Mouse (Mus musculus) liver, embryonic 16.5 days (tissue): ENCODE measurements around the gene Rpp25. TPM values are rescaled to one million over a fixed set of nuclear protein-coding genes. Genes with fewer than 3 reads are reported as not detected.

Experiments used
- ATAC-seq: fragments of 200-750 bp; cut with Nextera tagmentation; 2 replicates; pipeline ENCODE4 v1.8.0; 2017; ENCODE audit warnings: low read depth, mild to moderate bottlenecking, moderate number of reproducible peaks, moderate library complexity
- H3K27ac ChIP-seq: fragments of 300-500 bp; sonication (generic); 2 replicates; pipeline ENCODE4 v1.5.1; 2014; ENCODE audit warnings: mild to moderate bottlenecking, low read length
- H3K27me3 ChIP-seq: fragments of 300-500 bp; sonication (generic); 2 replicates; pipeline ENCODE4 v1.6.1; 2014; ENCODE audit warnings: low read depth, low read length, mixed read lengths; ENCODE audit not compliant: control insufficient read depth, insufficient read depth
- H3K36me3 ChIP-seq: fragments of 300-500 bp; sonication (generic); 2 replicates; pipeline ENCODE4 v1.6.1; 2014; ENCODE audit warnings: mild to moderate bottlenecking; ENCODE audit not compliant: control insufficient read depth, insufficient read depth
- H3K4me1 ChIP-seq: fragments of 300-500 bp; sonication (generic); 2 replicates; pipeline ENCODE4 v1.6.1; 2014; ENCODE audit warnings: low read depth, low read length, mixed read lengths; ENCODE audit not compliant: control insufficient read depth
- H3K4me2 ChIP-seq: fragments of 300-500 bp; sonication (generic); 2 replicates; pipeline ENCODE4 v1.6.1; 2014; ENCODE audit warnings: low read depth, low read length, mixed read lengths
- H3K4me3 ChIP-seq: fragments of 300-500 bp; sonication (generic); 2 replicates; pipeline ENCODE4 v1.5.1; 2014; ENCODE audit warnings: low read depth, mild to moderate bottlenecking, low read length
- H3K9ac ChIP-seq: fragments of 300-500 bp; sonication (generic); 2 replicates; pipeline ENCODE4 v1.6.1; 2014; ENCODE audit warnings: low read depth, low read length
- H3K9me3 ChIP-seq: fragments of 300-500 bp; sonication (generic); replicated peaks from 2 replicates; pipeline ENCODE4 v1.6.1; 2016; ENCODE audit warnings: low read length; ENCODE audit not compliant: control insufficient read depth
- WGBS: fragments of 180-500 bp; shearing (Covaris S2); extraction: QIAGEN DNeasy Blood & Tissue Kit; methylation state at CpG from one replicate; pipeline ENCODE4 v1.1.7; 2014; ENCODE audit not compliant: insufficient replicate concordance; 5-methylcytosine and 5-hydroxymethylcytosine counted together
- polyA plus RNA-seq: library from polyadenylated mRNA; unstranded; fragments of >200 nt; fragmentation: Nextera tagmentation; extraction: Ambion mirVana; gene quantifications from 2 replicates; pipeline ENCODE4 v1.2.1, GENCODE M21; 2015

Gene Rpp25
- polyA plus RNA-seq, 1 experiment from 2014 or later: 0.57 TPM

DNA sequence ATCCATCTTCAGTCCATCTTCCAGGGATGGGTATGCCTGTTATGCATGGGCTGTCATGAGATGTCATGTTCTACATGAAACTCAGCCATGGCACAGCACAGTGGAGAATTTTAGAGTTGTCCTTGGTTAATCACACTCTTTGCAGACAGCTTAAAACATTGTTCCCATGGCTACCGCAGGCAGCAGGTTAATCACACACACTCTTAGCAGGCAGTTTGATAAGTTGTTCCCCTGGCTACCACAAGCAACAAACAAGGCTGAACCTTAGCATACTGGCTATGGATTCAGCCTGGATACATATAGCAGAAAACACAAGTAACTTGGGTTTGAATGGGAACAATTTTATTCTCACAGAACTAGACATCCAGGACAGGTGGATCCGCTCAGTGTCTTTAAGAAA is 10.3 kb upstream of the Rpp25 start:
- no peaks in the 10 kb centered on the region; the same call in 1 of the 2 replicates for H3K27me3 ChIP-seq
- 65% methylated on average over 2 of the region's 2 CpGs for whole genome bisulfite sequencing
- ATAC-seq: no peak

DNA sequence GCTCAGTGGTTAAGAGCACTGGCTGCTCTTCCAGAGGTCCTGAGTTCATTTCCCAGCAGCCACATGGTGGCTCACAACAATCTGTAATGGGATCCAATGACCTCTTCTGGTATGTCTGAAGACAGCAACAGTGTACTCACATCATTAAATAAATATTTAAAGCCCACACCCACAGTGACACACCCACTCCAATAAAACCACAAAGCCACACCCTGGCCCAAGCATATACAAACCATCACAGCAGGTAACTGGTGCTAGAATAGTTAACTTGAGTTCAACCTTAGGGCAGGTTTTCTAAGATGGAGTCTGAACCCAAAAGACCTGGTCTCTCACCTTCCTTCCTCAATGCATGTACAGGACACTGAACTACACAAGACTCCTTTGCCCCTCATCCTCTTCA is 8.9 kb upstream of the Rpp25 start:
- no peak overlapping the region for H3K4me2 ChIP-seq
- peaks cover 7% of the 10 kb centered on the region for H3K27me3 ChIP-seq
- H3K36me3 ChIP-seq: no peaks in the 10 kb centered on the region
- ATAC-seq: no peak
- no peak overlapping the region for H3K4me3 ChIP-seq
- H3K9ac ChIP-seq: no peak overlapping the region
- no peaks in the 10 kb centered on the region for H3K4me1 ChIP-seq
- no peak overlapping the region for H3K27ac ChIP-seq
- no peaks in the 10 kb centered on the region; the same call in 1 of the 2 replicates for H3K9me3 ChIP-seq

More for the DNA sequence above, 10.3 kb upstream of the Rpp25 start:
- Histone ChIP-seq H3K27ac (no peak overlapping the region), H3K4me3 (no peak overlapping the region), H3K4me2 (no peak overlapping the region), H3K9me3 (no peaks in the 10 kb centered on the region; the same call in 1 of the 2 replicates), H3K36me3 (no peaks in the 10 kb centered on the region), H3K4me1 (no peaks in the 10 kb centered on the region), H3K9ac (no peak overlapping the region)

DNA sequence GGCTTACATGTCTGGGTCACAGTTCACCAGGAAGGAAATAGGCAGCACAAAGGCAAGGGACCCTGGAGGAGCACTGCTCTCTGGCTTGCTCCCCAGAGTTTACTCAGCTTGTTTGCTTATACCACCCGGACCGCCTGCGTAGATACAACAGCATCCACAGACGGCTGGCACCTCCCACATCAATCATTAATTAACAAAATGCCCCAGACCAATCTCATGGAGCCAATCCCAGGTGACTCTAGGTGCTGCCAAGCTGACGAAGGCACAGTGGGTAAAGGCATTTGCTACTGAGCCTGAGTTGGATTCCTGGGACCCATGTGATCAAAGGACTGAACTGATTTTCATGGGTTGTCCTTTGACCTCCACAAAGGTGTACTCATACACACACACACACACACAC is 6.6 kb upstream of the Rpp25 start:
- Histone ChIP-seq H3K36me3 (no peaks in the 10 kb centered on the region), H3K27ac (no peak overlapping the region), H3K4me1 (no peaks in the 10 kb centered on the region), H3K4me2 (no peak overlapping the region), H3K9ac (no peak overlapping the region), H3K27me3 (peaks cover 30% of the 10 kb centered on the region), H3K9me3 (no peaks in the 10 kb centered on the region), H3K4me3 (no peak overlapping the region)
- no peak for ATAC-seq
- 53% methylated on average over 5 of the region's 5 CpGs for WGBS

DNA sequence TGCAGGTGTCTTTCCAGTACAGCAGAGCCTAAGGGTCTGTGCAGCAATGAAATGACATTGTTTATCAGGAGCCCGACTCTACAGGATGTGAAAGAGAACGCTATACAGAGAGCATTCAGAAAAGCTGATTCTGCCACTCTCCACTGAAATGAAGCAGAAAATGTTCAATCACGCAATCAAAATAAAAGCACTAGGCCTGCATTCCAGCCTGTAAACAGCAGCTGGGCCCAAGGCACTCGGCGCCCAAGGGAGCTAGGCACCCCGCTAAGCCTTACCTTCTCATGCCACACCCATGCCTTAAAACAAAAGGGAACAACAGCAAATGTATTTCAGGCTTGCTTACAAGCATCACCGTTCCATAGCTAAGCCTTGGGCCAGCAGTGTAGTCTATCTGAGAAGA is 5.3 kb upstream of the Rpp25 start:
- no peak for ATAC-seq
- Histone ChIP-seq H3K9me3 (no peaks in the 10 kb centered on the region), H3K36me3 (no peaks in the 10 kb centered on the region), H3K4me2 (no peak overlapping the region), H3K27ac (no peak overlapping the region), H3K9ac (no peak overlapping the region), H3K4me1 (no peaks in the 10 kb centered on the region; the same call in 1 of the 2 replicates), H3K27me3 (peaks cover 42% of the 10 kb centered on the region), H3K4me3 (no peak overlapping the region)
- 44% methylated on average over 7 of the region's 7 CpGs for WGBS

DNA sequence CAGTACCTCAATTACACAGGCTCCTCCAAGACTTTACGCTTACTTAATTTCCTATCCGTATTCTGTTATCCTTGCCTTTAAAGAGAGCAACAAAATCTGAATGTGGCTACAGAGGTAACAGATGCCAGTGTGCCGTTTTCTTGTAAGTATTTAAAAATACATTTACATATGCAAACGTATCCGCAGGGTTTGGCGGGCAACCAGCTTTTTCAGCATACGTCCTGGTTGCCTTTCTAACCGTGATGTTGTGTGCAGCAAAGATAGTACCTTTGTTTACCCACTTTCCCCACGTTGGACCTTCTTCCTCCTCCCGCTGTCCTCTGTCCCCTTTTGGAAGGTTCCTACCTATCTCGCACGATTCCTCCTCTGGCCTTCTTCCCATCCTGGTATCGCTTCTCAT is 2.4 kb upstream of the Rpp25 start:
- no peak overlapping the region for H3K4me3 ChIP-seq
- H3K4me1 ChIP-seq: peaks cover 26% of the 10 kb centered on the region
- 15% methylated on average over 13 of the region's 13 CpGs for WGBS
- no peaks in the 10 kb centered on the region for H3K9me3 ChIP-seq
- H3K27me3 ChIP-seq: peaks cover 72% of the 10 kb centered on the region
- H3K27ac ChIP-seq: no peak overlapping the region
- H3K36me3 ChIP-seq: no peaks in the 10 kb centered on the region
- ATAC-seq: no peak
- no peak overlapping the region for H3K4me2 ChIP-seq
- H3K9ac ChIP-seq: no peak overlapping the region

DNA sequence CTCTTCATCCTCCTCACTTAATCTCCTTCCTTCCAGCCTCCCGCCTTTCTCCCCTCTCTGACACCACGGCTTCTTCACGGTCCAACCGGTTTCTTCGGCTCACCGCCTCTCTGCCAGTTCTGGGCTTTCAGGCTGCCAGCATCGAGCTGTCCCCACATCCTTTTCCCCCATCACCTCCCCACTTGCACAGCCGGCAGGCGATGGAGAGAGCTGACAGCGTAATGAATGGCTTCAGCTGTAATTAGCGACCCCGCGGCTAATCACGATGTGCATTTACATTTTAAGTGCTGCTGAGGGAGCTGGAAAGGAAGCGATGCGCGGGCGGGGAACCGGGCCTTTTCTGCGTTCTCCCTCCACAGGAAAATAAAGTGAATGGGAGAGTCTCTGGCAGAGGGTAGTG is 2.0 kb upstream of the Rpp25 start:
- H3K36me3 ChIP-seq: no peaks in the 10 kb centered on the region
- no peak overlapping the region for H3K9ac ChIP-seq
- no peaks in the 10 kb centered on the region for H3K9me3 ChIP-seq
- H3K4me3 ChIP-seq: no peak overlapping the region
- ATAC-seq: no peak
- peaks cover 29% of the 10 kb centered on the region for H3K4me1 ChIP-seq
- H3K27ac ChIP-seq: no peak overlapping the region
- no peak overlapping the region for H3K4me2 ChIP-seq
- peaks cover 73% of the 10 kb centered on the region for H3K27me3 ChIP-seq
- 2% methylated on average over 20 of the region's 20 CpGs for WGBS

DNA sequence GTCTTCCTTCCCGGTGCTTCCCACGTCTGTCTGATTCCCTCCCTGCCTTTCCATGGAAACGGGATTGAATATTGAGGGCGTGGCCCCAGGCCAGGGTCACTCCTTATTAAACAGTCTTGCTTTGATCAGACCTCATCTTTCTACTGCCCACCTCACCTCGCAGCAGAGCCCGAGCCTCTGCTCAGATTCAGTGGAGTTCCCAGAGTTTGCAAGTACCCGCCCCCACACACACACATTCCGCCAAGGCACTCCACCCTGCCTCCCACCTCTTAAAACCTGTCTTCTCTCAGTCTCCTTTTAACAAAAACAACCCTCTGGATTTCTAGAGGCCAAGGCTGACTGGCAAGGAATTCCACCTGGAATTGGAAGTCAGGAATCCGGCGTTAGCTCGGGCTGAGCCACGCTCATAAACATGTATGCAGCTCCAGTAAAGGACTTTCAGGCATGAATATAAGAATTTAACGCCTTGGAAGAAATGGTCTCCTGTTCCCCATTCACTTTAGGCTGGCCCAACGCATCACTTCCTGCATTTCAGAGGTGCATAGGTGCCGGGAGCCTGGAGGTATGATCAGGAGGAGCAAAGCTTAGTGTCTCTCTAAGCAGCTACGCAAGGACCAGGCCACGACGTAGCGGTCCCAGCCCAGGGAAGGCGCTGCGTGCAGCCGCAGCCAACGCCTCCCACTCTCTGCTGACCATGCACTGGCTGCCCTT is 760 bp upstream of the Rpp25 start:
- ATAC-seq: no peak
- Histone ChIP-seq H3K9me3 (no peaks in the 10 kb centered on the region), H3K27me3 (peaks cover 76% of the 10 kb centered on the region), H3K4me2 (peak overlapping the region; percentile 72), H3K27ac (no peak overlapping the region), H3K36me3 (no peaks in the 10 kb centered on the region), H3K4me3 (peak overlapping the region; percentile 47), H3K9ac (no peak overlapping the region), H3K4me1 (peaks cover 31% of the 10 kb centered on the region)
- WGBS: 4% methylated on average over 23 of the region's 23 CpGs

DNA sequence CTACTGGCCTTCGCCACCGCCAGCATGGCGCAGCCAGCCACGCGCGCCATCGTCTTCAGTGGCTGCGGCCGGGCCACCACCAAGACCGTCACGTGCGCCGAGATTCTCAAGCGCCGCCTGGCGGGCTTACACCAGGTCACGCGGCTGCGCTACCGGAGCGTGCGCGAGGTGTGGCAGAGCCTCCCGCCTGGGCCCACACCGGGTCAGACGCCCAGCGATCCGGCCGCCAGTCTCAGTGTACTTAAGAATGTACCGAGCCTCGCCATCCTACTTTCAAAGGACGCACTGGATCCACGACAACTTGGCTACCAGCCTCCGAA is 515 bp downstream of the Rpp25 start:
- H3K4me3 ChIP-seq: peak overlapping the region; percentile 47
- WGBS: 2% methylated on average over 34 of the region's 34 CpGs
- 0 out of 2 replicates have a peak, but pooled peaks have one; percentile 22 for ATAC-seq
- H3K36me3 ChIP-seq: no peaks in the 10 kb centered on the region
- H3K4me2 ChIP-seq: peak overlapping the region; percentile 72
- H3K9me3 ChIP-seq: no peaks in the 10 kb centered on the region
- H3K9ac ChIP-seq: no peak overlapping the region; the same call in 1 of the 2 replicates
- peaks cover 31% of the 10 kb centered on the region for H3K4me1 ChIP-seq
- H3K27me3 ChIP-seq: peaks cover 74% of the 10 kb centered on the region
- no peak overlapping the region for H3K27ac ChIP-seq

DNA sequence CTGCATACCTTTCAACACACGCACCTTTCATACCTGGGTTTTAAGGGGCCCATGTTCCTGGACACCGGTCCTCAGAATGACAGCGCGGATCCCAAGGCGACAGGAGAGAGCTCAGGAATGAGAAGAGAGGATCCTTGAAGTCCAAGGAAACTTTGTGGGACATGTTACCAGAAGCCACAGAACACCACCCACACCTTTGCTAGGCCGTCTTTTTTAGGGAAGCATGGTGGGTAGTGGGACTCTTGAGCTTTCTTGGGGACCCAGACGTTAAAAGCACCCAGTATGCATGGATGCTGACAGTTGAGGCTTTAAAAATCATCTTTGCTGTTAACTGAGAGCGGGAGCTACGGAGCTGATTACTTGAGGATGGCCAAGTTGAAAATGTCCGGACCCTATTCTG is 1.1 kb downstream of the Rpp25 start:
- Histone ChIP-seq H3K27me3 (peaks cover 70% of the 10 kb centered on the region), H3K4me3 (no peak overlapping the region)

More for the DNA sequence above, 1.1 kb downstream of the Rpp25 start:
- ATAC-seq: no peak
- Histone ChIP-seq H3K36me3 (no peaks in the 10 kb centered on the region), H3K9me3 (no peaks in the 10 kb centered on the region), H3K9ac (no peak overlapping the region), H3K4me2 (no peak overlapping the region), H3K4me1 (peaks cover 33% of the 10 kb centered on the region), H3K27ac (no peak overlapping the region)
- WGBS: 42% methylated on average over 10 of the region's 10 CpGs
